Mouse (Mus musculus): ENCODE data around the gene Dnajc22.

- TF ChIP-seq CTCF (IDR thresholded peaks at IDR 0.05; ENCODE audit: low read depth) (no peak), EP300 (optimal IDR thresholded peaks at IDR 0.05) (no peak)
These were observed 5.5 kb downstream of the Dnajc22 start for GRCm38 (mm10) chr15:99098493-99098861.

All from stomach, postnatal 0 days (tissue).